Mouse (Mus musculus): ENCODE data around the gene Pecr. TPM values are rescaled to one million over a fixed set of nuclear protein-coding genes. Genes with fewer than 3 reads are reported as not detected.
A peak's percentile ranks its signal among the peaks of the same experiment; 100 is the strongest.

Pecr gene
- polyA plus RNA-seq, 1 experiment from 2014 or later: 12.6 TPM

- Histone ChIP-seq H3K27ac (peak within 1 kb of the TSS; percentile 88), H3K27me3 (no peaks in the 10 kb centered on the region), H3K4me1 (peaks cover 21% of the 10 kb centered on the region), H3K9me3 (replicated peaks) (no peaks in the 10 kb centered on the region), H3K4me3 (peak within 1 kb of the TSS; percentile 59), H3K4me2 (peak within 1 kb of the TSS; percentile 65), H3K36me3 (ENCODE audit: poor library complexity, severe bottlenecking) (peaks cover 12% of the 10 kb centered on the region), H3K9ac (peak within 1 kb of the TSS; percentile 84)
- WGBS: under 1% methylated on average over 21 of the region's 21 CpGs
- ATAC-seq: peak; percentile 99
These were observed 23.2 kb upstream of the Pecr start, which contains the start of gene Xrcc5 for GRCm38 (mm10) chr1:72307317-72307798. Gene Xrcc5 (plus strand): TSS chr1:72307421.

DNA sequence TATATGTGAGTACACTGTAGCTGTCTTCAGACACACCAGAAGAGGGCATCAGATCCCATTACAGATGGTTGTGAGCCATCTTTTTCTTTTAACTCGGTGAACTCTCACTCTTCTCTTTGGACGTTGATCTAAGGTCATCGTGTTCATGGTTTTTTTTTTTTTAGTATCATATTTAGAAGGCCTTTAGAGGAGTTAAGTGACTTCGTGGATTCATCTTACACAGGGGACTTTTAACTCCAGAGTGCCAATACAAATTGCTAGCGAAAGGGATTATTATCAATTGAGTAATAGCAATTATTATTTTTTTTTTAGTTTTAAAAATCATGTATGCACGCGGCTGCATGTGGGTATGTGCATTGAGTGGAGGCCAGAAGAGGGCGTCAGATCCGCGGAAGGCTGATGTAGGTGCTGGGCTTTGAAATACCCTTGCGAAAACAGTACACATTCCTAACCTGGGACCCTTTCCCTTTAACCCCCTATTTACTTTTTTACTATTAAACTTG lies 22.6 kb upstream of the Pecr start:
- peaks cover 21% of the 10 kb centered on the region for H3K4me1 ChIP-seq
- H3K27ac ChIP-seq: peak overlapping the region; percentile 88
- peak; percentile 90 for ATAC-seq
- H3K9ac ChIP-seq: peak overlapping the region; percentile 84
- peaks cover 8% of the 10 kb centered on the region; the same call in 1 of the 2 replicates for H3K36me3 ChIP-seq (ENCODE audit: poor library complexity, severe bottlenecking)
- H3K9me3 ChIP-seq (replicated peaks): no peaks in the 10 kb centered on the region
- H3K4me2 ChIP-seq: peak overlapping the region; percentile 65
- WGBS: 3% methylated on average over 11 of the region's 11 CpGs
- H3K27me3 ChIP-seq: no peaks in the 10 kb centered on the region
- H3K4me3 ChIP-seq: peak overlapping the region; percentile 59

DNA sequence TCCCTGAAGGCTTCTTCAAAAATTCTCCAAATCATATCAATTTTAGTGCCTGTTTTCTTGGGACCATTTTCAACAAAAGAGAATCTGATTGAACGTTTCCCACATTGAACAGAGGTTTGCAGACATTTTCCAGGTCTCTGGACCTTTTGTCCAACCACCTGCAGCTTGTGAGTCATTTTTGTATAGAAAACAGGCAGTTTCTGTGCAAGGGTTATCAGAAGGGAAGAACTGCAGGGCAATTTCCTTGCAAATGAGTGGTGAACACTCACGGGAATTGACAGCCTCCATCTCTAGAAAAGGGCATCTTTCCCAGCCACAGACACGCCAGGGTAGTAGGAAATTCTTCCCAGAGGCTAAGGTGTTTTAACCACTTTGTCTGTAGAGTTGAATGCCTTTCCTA lies 22.1 kb upstream of the Pecr start:
- no peak overlapping the region for H3K27ac ChIP-seq
- no peak for ATAC-seq
- peak overlapping the region; percentile 65 for H3K4me2 ChIP-seq
- no peak overlapping the region for H3K9ac ChIP-seq
- H3K36me3 ChIP-seq (ENCODE audit: poor library complexity, severe bottlenecking): peaks cover 6% of the 10 kb centered on the region; the same call in 1 of the 2 replicates
- H3K27me3 ChIP-seq: no peaks in the 10 kb centered on the region
- H3K4me1 ChIP-seq: peaks cover 21% of the 10 kb centered on the region
- H3K9me3 ChIP-seq (replicated peaks): no peaks in the 10 kb centered on the region
- WGBS: 44% methylated on average over 3 of the region's 3 CpGs
- H3K4me3 ChIP-seq: no peak overlapping the region

DNA sequence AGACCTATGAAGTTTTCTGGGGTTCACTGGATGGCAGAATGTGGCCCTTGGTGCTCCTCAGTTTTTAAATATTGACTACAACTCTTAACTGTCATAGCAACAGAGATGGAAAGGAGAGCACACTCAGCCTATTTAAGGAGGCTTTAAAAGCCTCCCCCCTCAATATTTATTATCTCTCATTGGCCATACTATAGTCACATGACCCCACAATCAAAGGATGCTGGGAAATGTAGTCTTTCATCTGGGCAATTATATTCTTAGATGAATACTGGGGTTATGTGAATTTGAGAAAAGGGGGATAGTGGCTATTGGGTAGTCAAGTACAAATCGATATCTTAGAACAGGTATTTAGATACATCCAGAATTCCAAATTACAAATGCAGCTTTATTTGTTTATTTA lies 17.7 kb upstream of the Pecr start:
- Histone ChIP-seq H3K36me3 (ENCODE audit: poor library complexity, severe bottlenecking) (peaks cover 26% of the 10 kb centered on the region), H3K27me3 (no peaks in the 10 kb centered on the region), H3K27ac (no peak overlapping the region), H3K4me1 (peaks cover 8% of the 10 kb centered on the region; the same call in 1 of the 2 replicates), H3K4me3 (no peak overlapping the region), H3K9me3 (replicated peaks) (no peaks in the 10 kb centered on the region), H3K4me2 (no peak overlapping the region), H3K9ac (no peak overlapping the region)
- 89% methylated on average over 1 of the region's 1 CpGs for WGBS
- ATAC-seq: no peak

- no peaks in the 10 kb centered on the region for H3K9me3 ChIP-seq (replicated peaks)
- WGBS: 88% methylated on average over 8 of the region's 8 CpGs
- H3K27ac ChIP-seq: no peak overlapping the region
- no peak overlapping the region for H3K4me3 ChIP-seq
- H3K9ac ChIP-seq: no peak overlapping the region
- no peak for ATAC-seq
- no peak overlapping the region for H3K4me2 ChIP-seq
- H3K27me3 ChIP-seq: no peaks in the 10 kb centered on the region
- H3K36me3 ChIP-seq (ENCODE audit: poor library complexity, severe bottlenecking): peaks cover 19% of the 10 kb centered on the region
- H3K4me1 ChIP-seq: no peaks in the 10 kb centered on the region
These were observed 11.6 kb upstream of the Pecr start for GRCm38 (mm10) chr1:72295746-72296145.

DNA sequence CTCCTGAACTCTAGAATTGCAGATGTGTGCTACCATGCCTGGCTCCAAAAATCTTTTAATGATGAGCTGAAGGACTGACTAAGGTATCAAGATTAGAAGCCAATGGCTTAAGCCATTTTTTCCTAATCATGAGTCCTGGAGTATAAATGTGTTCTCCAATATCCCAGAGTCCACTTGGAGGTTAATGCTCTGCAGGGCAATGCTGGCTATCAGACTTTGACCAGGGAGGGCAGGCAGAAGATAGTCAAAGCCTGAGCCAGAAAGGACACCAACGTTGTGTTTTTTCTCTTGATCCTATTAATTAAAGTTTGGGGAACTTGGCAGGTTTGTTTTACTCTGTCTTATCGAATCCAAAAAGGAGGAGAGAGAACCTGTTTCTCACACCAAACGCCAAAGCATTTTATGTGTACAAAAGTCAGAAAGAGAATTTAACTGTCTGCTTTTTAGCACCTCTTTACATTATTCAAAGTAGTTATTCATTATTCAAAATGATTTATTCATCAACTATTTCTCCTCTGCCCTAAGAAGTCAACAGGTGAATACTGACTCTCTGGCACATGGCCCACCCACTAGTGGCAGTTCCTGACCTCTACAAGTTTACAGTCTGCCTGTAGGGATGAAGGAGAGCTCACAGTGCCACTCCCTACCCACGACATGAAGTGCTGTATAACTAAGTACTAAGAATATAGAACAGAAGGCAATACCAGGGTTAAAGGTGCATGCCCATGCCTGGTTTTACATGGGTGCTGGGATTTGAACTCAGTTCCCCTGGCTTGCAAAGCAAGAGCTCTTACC lies 10.0 kb upstream of the Pecr start:
- Histone ChIP-seq H3K27me3 (no peaks in the 10 kb centered on the region), H3K9ac (no peak overlapping the region), H3K4me1 (no peaks in the 10 kb centered on the region), H3K4me3 (no peak overlapping the region), H3K27ac (no peak overlapping the region), H3K36me3 (ENCODE audit: poor library complexity, severe bottlenecking) (peaks cover 12% of the 10 kb centered on the region), H3K4me2 (no peak overlapping the region), H3K9me3 (replicated peaks) (no peaks in the 10 kb centered on the region)
- ATAC-seq: no peak
- WGBS: 76% methylated on average over 4 of the region's 4 CpGs

DNA sequence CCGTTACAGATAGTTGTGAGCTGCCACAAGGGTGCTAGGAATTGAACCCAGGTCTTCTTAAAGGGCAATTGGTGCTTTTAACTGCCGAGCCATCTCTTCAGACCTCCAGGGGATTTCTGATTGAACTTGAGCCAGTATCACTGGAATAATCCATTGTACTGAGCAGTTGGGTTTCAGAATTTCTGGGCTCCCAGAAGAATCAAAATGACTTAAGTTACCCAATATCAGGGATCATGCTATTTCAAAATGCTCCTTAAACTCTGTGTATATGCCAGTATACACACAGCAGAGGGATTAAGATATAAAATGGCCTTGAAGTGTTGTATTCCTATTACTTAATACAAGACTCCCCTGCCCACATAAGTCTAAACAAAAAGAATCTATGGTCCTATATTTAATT lies 7.8 kb upstream of the Pecr start:
- Histone ChIP-seq H3K27ac (no peak overlapping the region), H3K9me3 (replicated peaks) (no peaks in the 10 kb centered on the region), H3K9ac (no peak overlapping the region), H3K36me3 (ENCODE audit: poor library complexity, severe bottlenecking) (peaks cover 4% of the 10 kb centered on the region; the same call in 1 of the 2 replicates), H3K4me3 (no peak overlapping the region), H3K4me1 (peaks cover 8% of the 10 kb centered on the region), H3K27me3 (no peaks in the 10 kb centered on the region), H3K4me2 (no peak overlapping the region)
- ATAC-seq: no peak
- WGBS: 90% methylated on average over 2 of the region's 2 CpGs

GRCm38 (mm10) chr1:72291421-72291820 lies 7.3 kb upstream of the Pecr start:
- WGBS: 92% methylated on average over 4 of the region's 4 CpGs
- H3K36me3 ChIP-seq (ENCODE audit: poor library complexity, severe bottlenecking): peaks cover 4% of the 10 kb centered on the region; the same call in 1 of the 2 replicates
- H3K4me1 ChIP-seq: peaks cover 13% of the 10 kb centered on the region
- no peaks in the 10 kb centered on the region for H3K9me3 ChIP-seq (replicated peaks)
- H3K4me3 ChIP-seq: no peak overlapping the region
- no peak overlapping the region for H3K27ac ChIP-seq
- no peak overlapping the region for H3K9ac ChIP-seq
- ATAC-seq: no peak
- no peak overlapping the region for H3K4me2 ChIP-seq
- H3K27me3 ChIP-seq: no peaks in the 10 kb centered on the region

GRCm38 (mm10) chr1:72290896-72291295 lies 6.8 kb upstream of the Pecr start:
- WGBS: 95% methylated on average over 4 of the region's 4 CpGs
- no peaks in the 10 kb centered on the region for H3K9me3 ChIP-seq (replicated peaks)
- H3K27ac ChIP-seq: no peak overlapping the region
- H3K4me1 ChIP-seq: peaks cover 17% of the 10 kb centered on the region
- H3K4me2 ChIP-seq: no peak overlapping the region
- no peak for ATAC-seq
- no peak overlapping the region for H3K4me3 ChIP-seq
- no peaks in the 10 kb centered on the region for H3K27me3 ChIP-seq
- H3K36me3 ChIP-seq (ENCODE audit: poor library complexity, severe bottlenecking): peaks cover 4% of the 10 kb centered on the region; the same call in 1 of the 2 replicates
- H3K9ac ChIP-seq: no peak overlapping the region

DNA sequence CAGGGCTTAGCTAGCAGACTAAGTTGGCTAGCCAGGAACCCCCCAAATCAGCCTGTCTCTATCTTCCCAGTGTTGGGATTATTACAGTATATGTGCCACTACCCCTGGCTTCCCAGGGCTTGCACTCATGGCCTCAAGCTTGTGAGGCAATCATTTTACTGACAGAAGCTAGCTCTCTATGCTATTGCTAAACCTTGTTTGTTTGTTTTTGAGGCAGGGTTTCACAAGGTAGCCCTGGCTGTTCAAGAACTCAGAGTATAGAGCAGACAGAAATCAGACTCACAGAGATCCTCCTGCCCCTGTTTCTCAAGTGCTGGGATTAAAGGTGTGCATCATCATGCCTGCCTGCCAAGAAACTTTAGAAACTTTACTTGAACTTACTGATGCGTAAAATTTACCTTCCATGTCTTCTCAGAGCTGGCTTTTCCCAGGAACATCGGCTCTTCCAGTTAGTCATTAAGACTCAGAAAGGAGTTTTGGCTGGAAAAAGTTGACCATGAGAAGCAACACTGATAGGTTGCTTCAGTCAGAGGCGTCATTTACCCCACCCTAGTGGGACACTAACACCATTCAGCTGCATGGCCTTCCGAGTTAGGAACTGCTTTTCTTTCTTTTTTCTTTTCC lies 4.5 kb upstream of the Pecr start:
- Histone ChIP-seq H3K4me1 (peaks cover 26% of the 10 kb centered on the region), H3K9me3 (replicated peaks) (no peaks in the 10 kb centered on the region), H3K4me2 (no peak overlapping the region), H3K9ac (no peak overlapping the region), H3K27me3 (no peaks in the 10 kb centered on the region), H3K27ac (no peak overlapping the region), H3K36me3 (ENCODE audit: poor library complexity, severe bottlenecking) (0 out of 2 replicates have a peak, but pooled peaks cover 4% of the 10 kb centered on the region), H3K4me3 (no peak overlapping the region)
- WGBS: 85% methylated on average over 4 of the region's 4 CpGs
- no peak for ATAC-seq

DNA sequence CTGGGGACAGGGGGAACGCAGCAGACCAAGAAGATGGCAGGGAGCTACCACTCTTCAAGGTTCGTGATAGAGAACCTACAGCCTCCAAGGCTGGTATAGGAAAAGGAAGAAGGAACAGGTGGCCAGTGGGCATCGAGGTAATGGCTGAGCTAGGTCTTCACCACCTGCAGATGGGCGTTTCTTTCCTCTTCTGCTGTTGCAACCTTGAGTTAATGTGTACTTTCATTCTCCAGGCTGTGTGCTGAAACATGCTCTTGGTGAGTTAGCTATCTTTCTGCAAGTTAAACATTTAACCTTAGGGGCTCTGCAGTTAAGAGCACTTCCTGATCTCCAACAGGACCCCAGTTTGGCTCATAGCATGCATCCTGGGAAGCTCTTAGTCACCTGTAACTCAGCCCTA lies 3.8 kb upstream of the Pecr start:
- Histone ChIP-seq H3K27ac (peak overlapping the region; percentile 88), H3K9me3 (replicated peaks) (no peaks in the 10 kb centered on the region), H3K9ac (no peak overlapping the region), H3K4me2 (peak overlapping the region; percentile 84; the same call in 1 of the 2 replicates), H3K27me3 (no peaks in the 10 kb centered on the region), H3K4me3 (no peak overlapping the region), H3K4me1 (peaks cover 28% of the 10 kb centered on the region), H3K36me3 (ENCODE audit: poor library complexity, severe bottlenecking) (0 out of 2 replicates have a peak, but pooled peaks cover 4% of the 10 kb centered on the region)
- 93% methylated on average over 4 of the region's 4 CpGs for WGBS
- no peak for ATAC-seq

GRCm38 (mm10) chr1:72286904-72287303 lies 2.8 kb upstream of the Pecr start:
- 9% methylated on average over 5 of the region's 5 CpGs for WGBS
- H3K27me3 ChIP-seq: no peaks in the 10 kb centered on the region
- ATAC-seq: peak; percentile 65
- 0 out of 2 replicates have a peak, but pooled peaks cover 4% of the 10 kb centered on the region for H3K36me3 ChIP-seq (ENCODE audit: poor library complexity, severe bottlenecking)
- H3K4me2 ChIP-seq: peak overlapping the region; percentile 84
- peaks cover 31% of the 10 kb centered on the region for H3K4me1 ChIP-seq
- no peaks in the 10 kb centered on the region for H3K9me3 ChIP-seq (replicated peaks)
- H3K27ac ChIP-seq: peak overlapping the region; percentile 88
- no peak overlapping the region for H3K4me3 ChIP-seq
- peak overlapping the region; percentile 48 for H3K9ac ChIP-seq
